9 mouse cellular contexts compared by ENCODE assay signal in genomic region chr1:133204341-133204849, GRCm38 (mm10). TPM values are rescaled to one million over a fixed set of nuclear protein-coding genes. Genes with fewer than 3 reads are reported as not detected.
DNase-seq lines count a peak whose midpoint lies in the region; ATAC-seq lines count a peak whose summit lies in the region.
"Had no signal": no experiment of that assay in that cellular context is flagged by ENCODE, and none has a peak within 500 bp of the region (broad histone marks: within the 10 kb centered on the region; RNA-seq: fewer than 3 reads in every experiment).

No protein-coding gene starts in this region.

- no peaks in the 10 kb centered on the region for H3K27me3 ChIP-seq in heart, embryonic 10.5 days (ENCODE audit: insufficient read depth, poor library complexity, severe bottlenecking)
- 0 out of 2 replicates have a peak, but pooled peaks cover 4% of the 10 kb centered on the region for H3K27me3 ChIP-seq in heart, embryonic 12.5 days (replicated peaks)
- H3K27me3 ChIP-seq in kidney, embryonic 16.5 days (ENCODE audit: insufficient read depth, low read length), result no peaks in the 10 kb centered on the region; the same call in 1 of the 2 replicates
- H3K27me3 ChIP-seq: hindbrain, embryonic 15.5 days had no signal

- no peak overlapping the region for H3K9ac ChIP-seq in heart, embryonic 12.5 days
- no peak overlapping the region for H3K9ac ChIP-seq in kidney, embryonic 16.5 days (replicated peaks; ENCODE audit: low read length)
- H3K9ac ChIP-seq: hindbrain, embryonic 15.5 days had no signal

- H3K27ac ChIP-seq in heart, embryonic 10.5 days, result 0 out of 2 replicates have a peak overlapping the region, but pooled peaks have one; percentile 11
- no peak overlapping the region for H3K27ac ChIP-seq in heart, embryonic 12.5 days (ENCODE audit: poor library complexity, severe bottlenecking)
- H3K27ac ChIP-seq in kidney, embryonic 16.5 days (ENCODE audit: low read length), result peak overlapping the region; percentile 21; the same call in 1 of the 2 replicates
- H3K27ac ChIP-seq: hindbrain, embryonic 15.5 days had no signal

- no peak overlapping the region for H3K4me3 ChIP-seq in heart, embryonic 10.5 days
- no peak overlapping the region for H3K4me3 ChIP-seq in heart, embryonic 12.5 days
- no peak overlapping the region for H3K4me3 ChIP-seq in kidney, embryonic 16.5 days (ENCODE audit: low read length)
- H3K4me3 ChIP-seq: hindbrain, embryonic 15.5 days had no signal

- H3K4me1 ChIP-seq in heart, embryonic 10.5 days, result peaks cover 41% of the 10 kb centered on the region
- H3K4me1 ChIP-seq in heart, embryonic 12.5 days (replicated peaks), result peaks cover 42% of the 10 kb centered on the region
- peaks cover 30% of the 10 kb centered on the region for H3K4me1 ChIP-seq in kidney, embryonic 16.5 days (ENCODE audit: insufficient read depth, low read length)

- 61% methylated on average over 11 of the region's 11 CpGs for WGBS in heart, embryonic 10.5 days
- WGBS in heart, embryonic 12.5 days, result 59% methylated on average over 11 of the region's 11 CpGs
- 58% methylated on average over 11 of the region's 11 CpGs for WGBS in kidney, embryonic 16.5 days

- no peak for ATAC-seq in heart, embryonic 12.5 days (ENCODE audit: insufficient number of reproducible peaks, low FRiP score)
- ATAC-seq in kidney, embryonic 16.5 days (ENCODE audit: low FRiP score, low TSS enrichment), result peak; percentile 74

- intact Hi-C loops in left cerebral cortex, postnatal 36 days (cut with DNase I), result no loop called here

- no peak for DNase-seq in heart, embryonic 10.5 days (ENCODE audit: low spot score)
- peak; percentile 89 for DNase-seq in adrenal gland, adult 2 months
- peak; percentile 51 to 74 for DNase-seq in lung, postnatal 4 days
- no peak for DNase-seq in left cerebral cortex, postnatal 36 days (ENCODE audit: low spot score in 2 of 2)
- no peak for DNase-seq in thymus, postnatal 14 days
- no peak for DNase-seq in embryo, embryonic 9.5 days (ENCODE audit: extremely low spot score)

- H3K4me2 ChIP-seq in heart, embryonic 12.5 days, result no peak overlapping the region
- H3K4me2 ChIP-seq in kidney, embryonic 16.5 days (replicated peaks; ENCODE audit: low read depth, low read length), result no peak overlapping the region
- H3K4me2 ChIP-seq: hindbrain, embryonic 15.5 days had no signal

- no peaks in the 10 kb centered on the region for H3K36me3 ChIP-seq in heart, embryonic 10.5 days
- no peaks in the 10 kb centered on the region for H3K36me3 ChIP-seq in heart, embryonic 12.5 days
- H3K36me3 ChIP-seq in kidney, embryonic 16.5 days (ENCODE audit: insufficient read depth, low read length), result no peaks in the 10 kb centered on the region
- H3K36me3 ChIP-seq: hindbrain, embryonic 15.5 days had no signal

- H3K9me3 ChIP-seq in heart, embryonic 10.5 days, result no peaks in the 10 kb centered on the region
- no peaks in the 10 kb centered on the region for H3K9me3 ChIP-seq in heart, embryonic 12.5 days (replicated peaks)
- no peaks in the 10 kb centered on the region for H3K9me3 ChIP-seq in kidney, embryonic 16.5 days (ENCODE audit: low read length)
- H3K9me3 ChIP-seq: hindbrain, embryonic 15.5 days had no signal

RNA-seq across cellular contexts. Expression of gene Plekha6, which starts 40.4 kb away (rescaled TPM):
- 13.5 and 14.2 TPM in 2 replicates for polyA plus RNA-seq in heart, embryonic 10.5 days (2016; fragmentation: Nextera tagmentation; extraction: Ambion mirVana)
- 18.7 and 19.4 TPM in 2 replicates for polyA plus RNA-seq in heart, embryonic 12.5 days (2016; fragmentation: Nextera tagmentation; extraction: Ambion mirVana)
- total RNA-seq in adrenal gland, adult 2 months (2021), result 10 to 100 TPM; 10.3 to 22.6 TPM
- 16.9 and 22.5 TPM in 2 replicates for polyA plus RNA-seq in adrenal gland, adult 2 months (2012; rRNA removed)
- 8.5 and 9.7 TPM in 2 replicates for polyA plus RNA-seq in kidney, embryonic 16.5 days (2015; fragmentation: Nextera tagmentation; extraction: Ambion mirVana)
- 10 to 100 TPM; 66.5 to 87.4 TPM for total RNA-seq in left cerebral cortex, postnatal 36 days (2021)

Comparison
In these comparisons a context has a peak if more than half of its experiments do, and no peak if none do; other contexts are left out.
1. DNase-seq: peak in adrenal gland, adult 2 months (single experiment) and lung, postnatal 4 days (2 of 2); none in heart, embryonic 10.5 days (single experiment), left cerebral cortex, postnatal 36 days (0 of 2), thymus, postnatal 14 days (single experiment) and embryo, embryonic 9.5 days (single experiment).